Mouse (Mus musculus) kidney, postnatal 4 days (tissue): Measurements from ENCODE around the gene Cdc6.
A peak's percentile ranks its signal among the peaks of the same experiment; 100 is the strongest.

Source experiments
- DNase-seq, 2 experiments: peaks; one replicate each; pipeline ENCODE4 v3.0.0; 2021; ENCODE audit warnings: mixed read lengths in 2 of 2

Cdc6 gene

DNA sequence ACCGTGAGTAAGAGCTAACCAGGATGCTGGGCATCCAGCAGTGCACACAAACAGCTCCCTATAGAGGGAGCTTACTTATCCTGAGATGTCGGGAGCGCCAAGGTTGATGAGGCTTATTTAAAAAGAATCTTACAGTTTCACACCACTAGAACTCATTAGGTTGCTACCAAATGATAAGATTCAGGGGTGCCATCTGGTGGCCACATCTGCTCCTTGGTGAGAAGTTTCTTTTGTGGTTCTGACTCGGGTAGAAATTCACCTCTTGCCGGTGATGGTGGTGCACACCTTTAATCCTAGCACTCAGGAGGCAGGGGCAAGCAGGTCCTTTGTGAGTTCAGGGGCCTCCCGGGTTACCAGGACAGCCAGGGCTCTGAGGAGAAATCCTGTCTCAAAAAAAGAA lies 2.1 kb downstream of the Cdc6 start:
- peak; percentile 87 to 89 for DNase-seq

- DNase-seq: no peak
Observed at GRCm38 (mm10) chr11:98910415-98910814, 2.8 kb downstream of the Cdc6 start.

DNA sequence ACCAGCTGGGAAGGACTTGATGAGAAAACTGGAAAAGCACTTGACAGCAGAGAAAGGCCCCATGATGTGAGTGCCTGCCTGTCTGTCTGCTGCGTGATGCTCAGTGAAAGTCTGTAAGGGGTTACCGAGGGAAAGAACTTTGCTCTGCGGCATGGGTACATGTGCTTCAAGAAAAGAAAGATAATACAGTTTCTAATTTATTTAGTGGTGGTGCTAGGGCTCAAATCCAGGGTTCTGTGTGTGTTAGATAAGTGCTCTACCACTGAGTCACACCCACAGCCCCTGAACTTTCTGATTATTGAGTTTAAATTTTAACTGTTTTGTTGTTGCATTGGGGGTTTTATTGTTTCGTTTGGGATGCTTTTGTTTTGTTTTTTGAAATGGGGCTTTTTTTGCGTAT lies 3.9 kb downstream of the Cdc6 start:
- no peak for DNase-seq

DNA sequence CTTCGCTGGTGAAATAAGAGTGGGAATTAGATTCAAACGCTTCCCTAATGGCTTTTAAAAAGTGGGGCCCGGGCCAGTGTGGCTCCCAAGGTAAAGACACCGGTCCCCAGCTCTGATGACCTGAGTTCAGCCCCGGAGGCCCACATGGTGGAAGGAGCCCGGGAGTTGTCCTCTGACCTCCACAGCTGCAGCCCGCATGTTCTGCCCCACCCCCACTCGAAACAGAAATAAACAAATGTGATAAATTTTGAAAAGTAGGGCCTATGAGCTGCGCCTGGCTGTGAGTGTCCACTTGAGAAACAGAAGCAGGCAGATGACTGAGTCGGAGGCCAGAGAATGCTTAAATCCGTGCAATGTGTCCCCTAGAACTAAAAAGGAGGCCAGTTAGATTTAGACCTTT lies 6.6 kb downstream of the Cdc6 start:
- DNase-seq: no peak

DNA sequence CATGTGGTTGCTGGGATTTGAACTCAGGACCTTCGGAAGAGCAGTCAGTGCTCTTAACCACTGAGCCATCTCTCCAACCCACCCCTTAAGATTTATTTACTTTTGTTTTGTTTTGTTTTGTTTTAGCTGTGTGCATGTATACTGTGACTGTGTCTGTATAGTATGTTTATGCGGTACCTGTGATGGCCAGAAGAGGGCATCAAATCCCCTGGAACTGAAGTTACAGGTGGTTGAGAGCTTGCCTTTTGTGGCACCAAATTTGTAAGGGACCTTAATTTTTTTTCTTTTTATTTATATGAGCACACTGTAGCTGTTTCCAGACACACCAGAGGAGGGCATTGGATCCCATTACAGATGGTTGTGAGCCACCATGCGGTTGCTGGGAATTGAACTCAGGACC lies 8.8 kb downstream of the Cdc6 start:
- peak; percentile 56 to 59 for DNase-seq

DNA sequence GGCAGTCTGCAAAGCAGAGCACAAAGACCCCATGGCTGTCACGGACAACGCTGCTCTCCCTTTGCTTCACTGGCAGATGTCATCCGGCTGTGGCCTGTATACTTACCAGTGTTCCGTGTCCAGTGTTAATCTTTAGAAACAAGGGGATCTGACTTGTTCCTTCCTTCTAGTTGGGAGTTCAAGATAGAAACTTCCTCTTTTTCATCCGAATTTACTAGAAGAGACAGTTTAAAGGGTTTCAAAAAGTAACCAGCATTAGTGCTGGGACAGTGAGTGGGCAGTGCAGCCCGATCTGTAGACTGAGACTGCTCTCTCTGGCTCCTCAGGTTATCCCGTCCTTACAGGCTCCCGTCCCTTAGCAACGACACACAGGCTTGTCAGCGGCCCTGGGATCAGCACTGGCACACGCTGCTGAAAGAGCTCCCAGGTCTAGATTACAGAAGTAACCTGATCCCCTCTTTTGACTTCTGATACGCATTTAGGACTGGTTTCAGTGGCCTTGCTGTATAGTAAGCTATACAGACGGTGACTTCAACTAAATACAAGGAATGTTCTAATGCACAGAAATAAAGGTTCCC lies 9.9 kb downstream of the Cdc6 start:
- DNase-seq: no peak

DNA sequence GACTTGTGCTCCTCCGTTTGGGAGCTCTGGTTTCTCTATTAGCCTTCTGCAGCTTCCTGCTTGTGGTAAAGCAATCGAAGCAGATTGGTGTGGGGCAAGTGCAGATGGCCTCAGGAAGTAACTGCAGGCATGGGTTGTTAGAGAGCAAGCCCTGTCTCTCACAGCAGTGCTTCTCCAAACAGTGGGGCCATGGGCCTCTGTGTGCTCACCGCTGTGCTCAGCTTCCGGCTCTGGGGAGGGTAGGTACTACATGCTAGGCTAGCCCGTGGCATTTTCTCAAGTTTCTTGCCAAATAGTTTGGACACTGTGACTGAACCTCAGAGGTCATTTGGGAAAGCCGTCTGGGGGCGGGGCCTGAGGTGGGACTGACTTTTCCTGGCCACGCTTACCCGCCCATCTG lies 10.6 kb downstream of the Cdc6 start:
- DNase-seq: peak in 1 of 2 experiments; percentile 44

GRCm38 (mm10) chr11:98919009-98919408 lies 11.4 kb downstream of the Cdc6 start:
- no peak for DNase-seq

- DNase-seq: peak; percentile 84 to 87
Observed at GRCm38 (mm10) chr11:98921813-98922212, 14.2 kb downstream of the Cdc6 start.

GRCm38 (mm10) chr11:98922307-98922706 lies 14.7 kb downstream of the Cdc6 start:
- peak; percentile 81 to 85 for DNase-seq

DNA sequence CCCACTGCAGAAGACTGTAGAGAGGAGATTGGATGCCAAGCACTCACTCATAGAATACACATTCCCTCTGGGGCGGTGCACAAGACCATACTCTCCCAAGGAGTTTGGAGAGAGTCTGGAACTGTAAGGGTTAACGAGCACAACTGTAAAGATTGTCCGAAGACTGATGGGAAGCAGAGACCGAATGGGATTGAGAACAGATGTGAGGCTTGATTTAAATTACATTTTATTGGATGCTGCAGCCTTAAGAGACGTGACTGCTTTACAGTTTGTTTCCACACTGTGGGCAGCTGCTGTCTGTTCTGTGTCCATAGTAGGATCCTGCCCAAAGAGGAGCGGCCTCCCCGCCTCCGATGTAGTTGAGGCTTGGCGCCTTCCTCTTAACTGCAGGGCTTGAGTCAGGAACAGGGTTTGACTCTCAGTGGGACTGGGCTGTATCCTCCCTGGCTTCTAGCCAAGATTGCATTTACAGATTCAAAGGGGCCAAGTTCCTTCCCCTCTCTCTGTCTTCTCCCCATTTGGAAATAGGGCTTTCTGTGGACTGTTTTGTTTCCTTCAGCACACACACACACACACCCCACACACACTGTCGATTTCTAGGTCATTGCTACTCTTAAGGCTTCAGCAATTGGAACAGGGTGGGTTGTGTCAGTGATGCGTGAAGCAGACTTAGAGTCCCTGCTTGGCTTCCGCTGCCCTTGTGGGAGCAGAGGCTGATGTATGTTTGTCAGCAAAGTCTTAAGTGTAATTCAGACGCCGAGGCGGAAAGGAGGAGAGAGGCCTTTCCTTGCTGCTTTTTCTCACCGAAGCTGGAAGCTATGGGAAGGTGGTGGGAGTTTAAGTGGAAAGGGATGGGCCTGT lies 15.5 kb downstream of the Cdc6 start:
- DNase-seq: peak; percentile 67 to 75

DNA sequence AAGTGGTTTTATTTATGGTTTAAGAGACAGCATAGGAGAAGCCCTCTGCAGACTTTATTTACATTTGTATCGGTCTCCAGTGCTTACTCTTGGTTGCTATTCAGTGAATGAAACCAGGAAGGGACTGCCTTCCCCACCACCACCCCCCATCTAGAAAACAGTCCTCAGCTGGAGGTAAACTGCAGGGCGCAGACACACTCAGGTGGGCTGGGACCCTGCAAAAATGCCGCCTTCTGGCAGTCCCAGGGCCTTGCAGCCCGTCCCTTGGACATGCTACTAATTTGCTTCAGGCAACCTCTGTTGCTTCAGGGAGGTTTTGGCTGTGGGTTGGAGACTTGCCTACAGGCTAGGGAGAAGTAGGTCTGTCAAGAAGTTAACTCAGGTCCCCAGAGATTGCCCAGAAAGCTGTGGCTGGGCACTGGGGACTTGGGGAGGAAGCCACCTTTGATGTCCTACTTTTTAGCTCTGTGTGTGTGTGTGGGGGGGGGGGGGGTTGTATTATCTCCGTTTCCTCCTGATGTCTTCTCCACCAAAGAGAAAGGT lies 17.1 kb downstream of the Cdc6 start:
- DNase-seq: no peak

- DNase-seq: peak; percentile 73 to 82
Observed at GRCm38 (mm10) chr11:98925265-98925721, 17.7 kb downstream of the Cdc6 start.

GRCm38 (mm10) chr11:98925868-98926311 lies 18.3 kb downstream of the Cdc6 start:
- peak; percentile 77 to 84 for DNase-seq

- DNase-seq: no peak
Observed at GRCm38 (mm10) chr11:98926553-98926952, 19.0 kb downstream of the Cdc6 start.

- DNase-seq: peak; percentile 61 to 69
Observed at GRCm38 (mm10) chr11:98927438-98928076, 20.0 kb downstream of the Cdc6 start, which contains the start of gene Rara. TSS of gene Rara (plus strand) at chr11:98927818.

GRCm38 (mm10) chr11:98928186-98928893 lies 20.7 kb downstream of the Cdc6 start:
- peak; percentile 43 to 62 for DNase-seq

GRCm38 (mm10) chr11:98929503-98929902 lies 21.9 kb downstream of the Cdc6 start:
- DNase-seq: peak; percentile 51 to 65

DNA sequence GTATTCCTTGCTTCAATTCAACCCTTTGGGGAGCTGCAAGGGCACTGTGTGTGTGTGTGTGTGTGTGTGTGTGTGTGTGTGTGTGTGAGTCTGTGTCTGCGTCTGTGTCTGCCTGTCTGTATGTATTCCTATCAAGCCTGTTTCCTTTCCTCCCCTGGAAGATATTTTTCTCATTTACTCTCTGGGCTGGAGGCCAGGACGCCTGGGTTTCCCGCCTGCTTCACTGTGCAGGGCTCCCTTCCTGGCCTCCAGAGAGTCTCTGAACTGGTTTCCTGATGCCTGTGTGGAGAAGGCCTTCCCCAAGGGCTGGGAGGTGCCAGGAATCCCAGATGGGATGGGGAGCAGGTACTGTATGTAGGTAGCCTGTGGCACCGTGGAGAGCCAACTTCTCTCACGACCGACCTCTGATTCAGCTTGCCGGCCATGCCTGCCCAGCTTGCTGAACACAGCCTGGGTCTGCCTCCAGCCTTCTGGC lies 22.6 kb downstream of the Cdc6 start:
- DNase-seq: peak; percentile 61 to 69

- DNase-seq: peak; percentile 35 to 43
Observed at GRCm38 (mm10) chr11:98930773-98931512, 23.3 kb downstream of the Cdc6 start.

DNA sequence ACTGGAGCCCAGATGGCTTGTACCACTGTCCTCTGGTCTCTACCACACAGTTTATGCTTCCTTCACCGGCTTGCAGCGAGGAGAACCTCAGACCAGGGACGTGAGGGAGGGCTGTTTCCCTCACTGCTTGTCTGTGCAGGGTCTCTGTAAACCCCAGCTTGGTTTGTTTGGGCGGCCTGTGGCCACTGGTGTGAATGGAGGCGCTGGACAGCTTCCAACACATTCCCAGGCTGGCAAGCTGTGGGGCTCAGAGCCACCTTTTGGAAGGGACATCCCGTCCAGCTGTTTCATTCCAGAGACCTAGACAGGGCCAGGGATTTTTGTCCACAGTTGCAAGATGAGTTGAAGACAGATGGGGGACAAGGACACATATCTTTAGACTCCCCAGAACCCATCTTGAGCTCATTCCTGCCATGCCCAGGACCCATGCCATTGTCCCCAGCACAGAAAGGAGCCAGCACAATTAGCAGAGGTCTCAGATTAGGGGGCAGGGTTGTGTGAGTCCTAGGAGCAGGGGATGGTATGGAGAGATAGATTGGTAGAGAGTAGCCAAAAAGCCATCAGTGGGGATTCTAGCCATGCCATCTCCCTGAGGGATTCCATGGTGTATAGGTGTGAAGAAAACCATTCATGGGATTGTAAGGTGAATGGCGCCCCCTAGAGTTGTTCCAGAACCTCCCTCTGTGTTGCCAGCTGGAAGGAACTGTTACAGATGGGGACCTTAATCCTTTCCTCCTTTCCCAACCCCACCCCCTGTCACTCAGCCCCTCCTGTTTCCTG lies 24.1 kb downstream of the Cdc6 start:
- DNase-seq: peak; percentile 49 to 64
